Mouse (Mus musculus) thymus, adult 18-20 months (tissue): ENCODE results near the gene Cast.

Experiments used
- DNase-seq, 2 experiments: peaks; one replicate each; pipeline ENCODE4 v3.0.0; 2022; ENCODE audit warnings: mixed read lengths in 2 of 2

Cast gene

DNA sequence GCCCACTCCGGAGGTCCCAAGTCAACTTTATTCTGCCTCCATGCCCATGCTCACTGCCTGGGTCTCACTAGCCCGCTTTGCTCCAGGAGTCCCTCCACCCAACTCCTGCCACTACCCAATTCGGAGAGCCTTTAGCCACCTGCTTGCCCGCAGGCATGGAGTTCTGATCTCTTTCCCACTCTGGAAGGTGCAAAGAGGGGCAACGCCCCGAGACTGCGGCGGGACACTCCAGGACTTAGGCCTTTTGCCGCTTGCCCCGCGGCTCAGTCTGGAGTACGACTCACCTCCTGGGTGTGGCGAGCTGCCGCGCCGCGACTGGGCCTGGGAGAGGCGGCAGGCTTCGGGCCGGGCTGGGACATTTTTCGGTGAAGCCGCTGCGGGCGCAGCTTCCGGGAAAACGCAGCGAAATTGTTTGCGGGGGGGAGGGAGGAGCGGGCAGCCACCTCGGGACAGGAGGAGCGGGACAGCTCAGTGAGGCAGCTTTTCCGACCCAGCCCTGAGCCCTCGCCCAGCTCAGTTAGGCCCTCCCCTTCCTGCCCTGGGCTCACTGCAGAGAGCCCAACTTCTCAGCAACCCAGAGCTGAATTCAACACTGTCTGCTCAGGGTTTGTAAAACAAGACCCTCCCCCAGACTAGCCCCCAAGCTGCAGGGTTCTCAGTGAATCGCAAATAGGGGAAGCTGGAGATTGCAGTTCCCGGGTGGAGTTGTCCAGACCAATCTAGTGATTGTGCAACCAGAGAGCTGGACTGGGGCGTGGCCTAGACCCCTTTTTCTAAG is at the start of gene Cast:
TSS of gene Cast (minus strand) at position 659 of the 778 bp plus-strand sequence.
- peak; percentile 56 to 61 for DNase-seq

- peak; percentile 48 to 59 for DNase-seq
Observed at GRCm38 (mm10) chr13:74854338-74855047, 45.9 kb upstream of the Cast start.

GRCm38 (mm10) chr13:74850823-74851222 is 42.2 kb upstream of the Cast start:
- no peak for DNase-seq

- DNase-seq: no peak
Observed at GRCm38 (mm10) chr13:74845886-74846285, 37.3 kb upstream of the Cast start.

- DNase-seq: no peak
Observed at GRCm38 (mm10) chr13:74834543-74834942, 25.9 kb upstream of the Cast start.

DNA sequence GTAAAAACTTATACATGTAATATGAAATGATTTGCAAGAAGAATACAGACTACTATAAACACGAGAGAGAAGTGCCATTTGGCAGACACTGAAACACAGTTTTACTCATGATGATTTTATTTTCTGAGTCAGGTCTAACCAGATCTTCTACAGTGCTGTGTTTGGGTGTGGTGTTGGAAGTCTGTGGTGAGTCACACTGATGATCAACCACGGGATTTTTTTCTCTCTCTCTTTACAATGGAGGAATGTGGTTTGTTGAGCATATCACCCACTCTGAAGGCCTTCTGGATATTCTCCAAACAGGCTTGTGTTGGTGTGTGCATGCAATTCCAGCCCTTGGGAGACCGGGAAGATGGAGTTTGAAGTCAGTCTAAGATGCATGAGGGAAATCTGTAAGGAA is 13.5 kb upstream of the Cast start:
- no peak for DNase-seq

DNA sequence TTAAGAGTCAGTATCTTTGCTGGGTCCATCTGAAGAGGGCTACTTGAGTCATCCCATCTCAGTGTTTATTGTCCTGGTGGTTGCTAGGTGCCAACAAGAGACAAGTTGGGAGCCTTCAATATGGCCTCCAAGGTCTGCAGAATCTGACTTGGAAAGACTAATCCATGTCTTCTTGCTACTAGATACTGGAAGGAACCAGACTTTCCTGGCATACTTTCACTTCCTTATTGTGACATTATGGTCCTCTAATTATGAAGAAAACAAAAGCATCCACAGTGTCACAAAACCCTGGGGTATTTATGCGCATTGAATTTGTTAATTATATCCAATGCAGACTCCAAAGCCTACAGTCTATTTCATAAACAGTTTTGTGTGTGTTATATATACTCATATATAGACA is 7.1 kb upstream of the Cast start:
- no peak for DNase-seq

DNA sequence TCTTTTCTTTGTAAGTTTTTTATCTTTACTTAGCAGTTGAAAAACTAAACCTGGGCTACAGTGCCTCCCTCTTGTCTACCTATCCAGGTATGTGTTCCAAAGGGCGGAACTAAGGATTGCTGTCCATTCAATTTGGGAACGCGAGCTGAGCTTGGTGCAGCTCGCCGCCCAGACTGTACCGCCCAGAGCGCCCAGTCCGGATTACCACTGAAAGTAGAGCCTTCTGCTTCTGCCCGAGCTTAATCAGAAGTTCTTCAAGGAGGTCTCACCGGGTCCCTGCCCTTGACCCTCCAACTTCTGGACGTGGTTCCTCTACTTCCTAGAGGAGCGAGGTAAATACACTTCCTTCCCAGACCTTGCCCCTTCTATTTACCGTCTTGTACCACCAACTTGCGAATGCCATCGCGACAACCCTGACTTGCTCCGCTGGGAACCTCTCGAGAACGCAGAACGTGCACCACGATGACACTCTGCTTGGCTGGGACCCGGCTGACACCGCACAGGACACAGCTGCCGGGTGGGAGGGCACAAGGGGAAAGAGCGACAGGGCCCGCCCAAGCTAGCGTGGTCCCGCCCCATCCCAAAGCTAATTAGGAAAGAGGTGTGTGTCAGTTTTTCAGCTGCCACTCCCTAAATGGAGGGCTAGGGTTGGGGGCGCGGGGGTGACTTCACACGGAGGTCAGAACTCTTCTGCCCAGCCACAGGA is 1.0 kb downstream of the Cast start:
- peak; percentile 82 for DNase-seq

DNA sequence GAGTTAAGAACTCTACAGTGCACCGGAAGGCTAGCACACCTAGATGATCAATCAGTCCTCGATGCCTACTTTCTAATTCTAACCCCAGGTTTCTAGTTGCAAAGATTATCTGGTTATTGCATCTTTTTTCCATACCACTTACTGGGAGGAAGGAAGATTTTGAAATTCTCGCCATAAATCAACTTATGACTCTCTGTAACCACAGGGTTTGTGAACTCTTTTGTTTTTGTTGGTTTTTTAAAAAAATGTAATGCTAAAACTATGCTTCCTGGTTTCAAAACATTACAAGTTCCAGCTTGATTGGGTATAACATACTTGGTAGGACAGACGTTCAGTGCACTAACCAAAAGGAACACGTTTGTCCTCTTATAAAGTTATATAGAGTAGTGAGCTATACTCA is 1.7 kb downstream of the Cast start:
- DNase-seq: no peak

GRCm38 (mm10) chr13:74794435-74794834 is 14.2 kb downstream of the Cast start:
- DNase-seq: no peak

GRCm38 (mm10) chr13:74787681-74788080 is 20.9 kb downstream of the Cast start:
- DNase-seq: no peak

DNA sequence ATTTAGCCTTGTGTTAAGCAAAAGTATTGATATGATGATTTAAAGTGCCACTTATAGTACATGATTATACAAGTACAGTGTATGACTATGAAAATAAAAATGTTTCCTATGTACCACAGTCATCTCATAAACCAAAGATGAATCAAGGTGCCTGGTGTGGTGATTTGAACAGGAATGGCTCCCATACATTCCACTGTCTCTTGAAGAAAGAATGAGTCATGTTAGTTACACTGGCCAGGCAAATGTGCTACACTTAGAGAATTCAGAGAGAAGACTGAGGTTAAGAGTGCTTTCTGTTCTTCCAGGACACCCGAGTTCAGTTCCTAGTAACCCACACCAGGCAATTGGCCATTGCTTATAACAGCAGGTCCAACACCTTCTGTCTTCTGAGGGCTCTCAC is 36.5 kb downstream of the Cast start:
- no peak for DNase-seq

DNA sequence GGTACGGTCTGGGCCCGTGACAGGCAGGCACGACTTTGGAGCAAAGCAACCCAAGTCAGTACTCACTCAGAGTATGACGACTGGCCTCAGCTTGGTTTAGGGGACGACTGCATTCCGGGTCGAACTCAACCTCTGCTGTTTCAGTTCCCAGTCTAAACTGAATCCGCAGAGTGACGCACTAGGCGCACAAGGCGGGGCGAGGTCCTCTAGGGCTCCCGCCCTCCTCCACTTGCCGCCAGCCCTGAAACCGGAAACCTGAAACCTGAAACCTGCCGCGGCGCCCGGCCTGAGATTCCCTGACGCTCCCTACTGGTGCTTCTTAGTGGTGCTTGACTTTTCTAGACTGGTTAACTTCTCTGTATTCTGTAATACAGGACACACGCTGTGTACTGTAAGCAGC is 38.1 kb downstream of the Cast start:
- DNase-seq: peak; percentile 85 to 87

DNA sequence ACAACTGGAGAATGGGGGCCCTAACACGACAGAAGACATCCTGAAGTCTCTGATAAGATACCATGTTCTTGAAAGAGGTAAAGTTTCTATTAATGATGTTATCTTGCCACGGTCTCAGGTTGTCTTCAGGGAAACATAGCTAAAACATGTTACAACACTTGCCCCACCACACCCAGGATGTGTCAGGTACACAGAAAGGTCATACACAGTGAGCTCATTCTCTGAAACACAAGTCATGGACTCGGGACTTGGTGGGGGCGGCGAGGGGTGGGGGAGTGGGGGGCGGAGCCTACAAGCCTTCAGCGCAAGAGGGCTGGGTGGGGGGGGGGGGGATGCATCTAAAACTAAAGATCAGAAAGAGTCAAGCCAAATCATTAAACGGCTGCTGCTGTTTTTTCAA is 38.7 kb downstream of the Cast start:
- peak in 1 of 2 experiments; percentile 10 for DNase-seq

GRCm38 (mm10) chr13:74767186-74767585 is 41.4 kb downstream of the Cast start:
- DNase-seq: no peak

DNA sequence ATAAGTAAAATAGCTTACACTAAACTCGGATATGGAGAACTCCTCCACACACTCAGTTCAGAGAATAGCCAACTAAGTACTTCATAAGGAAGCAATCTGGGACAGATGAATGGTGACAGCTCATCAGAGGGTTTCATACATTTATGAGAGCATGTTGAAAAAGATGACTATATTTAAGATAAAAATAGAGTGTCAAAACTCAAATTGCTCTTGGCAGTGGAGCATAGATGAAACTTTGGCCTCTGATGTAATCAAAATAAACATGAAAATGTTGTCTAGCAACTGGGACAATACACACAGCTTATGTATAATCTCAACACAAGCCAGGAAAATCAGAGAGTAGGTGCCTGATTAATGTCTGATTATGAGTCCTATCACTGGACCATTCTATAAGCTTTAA is 45.9 kb downstream of the Cast start:
- DNase-seq: no peak

DNA sequence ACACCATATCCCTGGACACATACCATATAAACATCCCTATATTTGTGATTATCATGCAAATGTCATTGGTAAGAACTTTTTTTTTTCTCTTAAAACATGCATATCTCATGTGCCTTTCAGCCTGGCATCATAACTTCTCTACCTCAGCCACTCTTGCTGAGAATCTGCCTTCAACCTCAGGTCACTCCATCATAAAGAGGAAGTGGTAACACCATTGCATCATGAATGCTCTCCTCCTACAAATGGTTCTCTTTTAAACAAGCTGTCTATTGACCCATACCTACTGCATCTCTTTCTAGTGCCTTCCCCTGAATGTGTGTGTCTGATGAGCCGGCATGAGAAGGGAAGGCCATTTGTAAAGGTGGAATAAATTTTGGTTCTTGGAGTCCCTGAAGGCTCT is 49.5 kb downstream of the Cast start:
- DNase-seq: no peak

DNA sequence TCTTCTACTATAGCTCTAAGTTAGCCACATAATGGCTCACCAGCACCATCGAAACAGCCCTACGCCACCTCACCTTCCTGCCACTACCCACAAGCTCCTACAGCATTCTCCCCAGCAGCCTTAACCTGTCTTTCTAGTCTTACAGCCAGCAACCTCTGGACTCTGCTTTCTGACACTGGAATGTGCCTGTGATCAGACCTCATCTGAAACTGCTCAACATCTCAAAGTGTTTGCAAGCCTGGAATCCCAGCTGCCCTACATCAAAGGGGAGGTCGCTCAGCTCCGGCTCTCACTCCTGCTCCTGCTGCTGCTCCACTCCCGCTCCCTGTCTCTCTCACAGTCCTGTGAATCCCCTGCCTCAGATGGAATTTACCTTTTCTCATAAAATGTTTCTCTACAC is 65.4 kb downstream of the Cast start:
- DNase-seq: no peak

DNA sequence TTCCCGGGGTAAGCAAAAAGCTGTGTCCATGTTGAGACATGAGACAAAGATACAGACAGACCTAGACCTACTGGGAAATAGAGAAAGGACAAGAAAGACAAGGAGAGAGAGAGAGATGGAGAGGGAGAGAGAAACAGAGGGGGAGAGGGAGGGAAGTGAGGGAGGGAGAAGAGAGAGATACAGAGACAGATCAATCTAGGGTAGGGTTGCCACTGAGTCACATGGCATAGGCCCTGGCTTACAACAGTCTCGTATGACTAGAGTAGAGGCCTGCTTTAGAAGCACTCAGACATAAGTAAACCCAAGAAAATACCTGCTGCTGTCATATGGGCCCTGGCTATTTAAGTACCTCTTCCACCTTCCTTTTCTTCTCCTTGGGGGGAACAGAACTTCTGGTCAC is 72.2 kb downstream of the Cast start:
- DNase-seq: no peak

DNA sequence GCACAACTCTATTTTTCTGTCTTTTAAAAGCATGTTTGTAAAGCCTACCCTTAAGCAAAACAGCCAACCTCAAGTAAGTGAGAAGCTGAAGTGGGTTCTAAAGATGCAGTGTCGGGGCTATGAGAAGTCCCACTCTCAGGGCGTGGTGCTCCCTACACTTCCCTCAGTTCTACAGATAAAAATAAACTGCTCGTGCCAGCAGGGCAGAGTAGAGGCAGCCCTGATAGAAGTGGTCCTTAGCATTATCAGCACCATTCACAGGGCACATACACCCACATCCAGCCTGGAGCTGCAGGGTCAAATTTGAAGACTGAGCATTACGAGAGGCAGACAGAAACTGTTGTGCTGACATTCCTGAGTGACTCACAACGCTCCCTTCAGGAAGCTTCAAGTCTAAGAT is 72.8 kb downstream of the Cast start:
- DNase-seq: no peak

GRCm38 (mm10) chr13:74733726-74734125 is 74.9 kb downstream of the Cast start:
- DNase-seq: no peak

DNA sequence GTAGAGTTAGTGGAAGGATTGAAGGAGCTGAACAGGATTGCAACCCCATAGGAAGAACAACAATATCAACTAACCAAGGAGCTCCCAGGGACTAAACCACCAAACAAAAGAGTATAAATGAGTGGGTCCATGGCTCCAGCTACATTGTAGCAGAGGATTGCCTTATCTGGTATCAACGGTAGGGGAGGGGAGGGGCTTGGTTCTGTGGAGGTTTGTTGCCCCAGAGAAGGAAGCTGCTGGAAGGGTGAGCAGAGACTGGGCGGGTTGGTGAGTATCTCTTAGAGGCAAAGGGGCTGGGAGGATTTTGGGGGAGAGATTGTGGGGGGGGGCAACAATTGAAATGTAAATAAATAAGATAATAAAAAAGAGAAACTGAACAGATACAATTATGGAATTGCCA is 89.6 kb downstream of the Cast start:
- DNase-seq: no peak

DNA sequence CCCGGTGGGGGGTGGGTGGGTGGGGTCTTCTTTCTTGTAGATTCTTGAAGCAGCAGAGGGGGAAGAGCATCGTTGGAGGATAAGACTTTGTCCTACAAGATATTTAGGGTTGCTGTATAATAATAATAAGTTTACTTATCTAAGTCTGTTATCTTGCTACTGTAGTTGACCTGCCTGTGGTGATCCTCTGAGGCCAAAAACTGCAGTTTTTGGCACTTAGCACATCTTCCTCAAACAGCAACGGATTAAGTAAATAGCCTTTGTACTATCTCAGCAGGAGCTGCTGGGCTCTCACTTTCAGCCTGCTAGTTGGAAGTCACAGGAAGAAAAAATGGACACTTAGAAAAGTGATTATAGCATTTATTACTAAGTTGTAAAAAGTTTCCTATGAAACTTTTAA is 112.4 kb downstream of the Cast start:
- no peak for DNase-seq
